Mouse (Mus musculus): ENCODE measurements around the gene Lyl1.

DNA sequence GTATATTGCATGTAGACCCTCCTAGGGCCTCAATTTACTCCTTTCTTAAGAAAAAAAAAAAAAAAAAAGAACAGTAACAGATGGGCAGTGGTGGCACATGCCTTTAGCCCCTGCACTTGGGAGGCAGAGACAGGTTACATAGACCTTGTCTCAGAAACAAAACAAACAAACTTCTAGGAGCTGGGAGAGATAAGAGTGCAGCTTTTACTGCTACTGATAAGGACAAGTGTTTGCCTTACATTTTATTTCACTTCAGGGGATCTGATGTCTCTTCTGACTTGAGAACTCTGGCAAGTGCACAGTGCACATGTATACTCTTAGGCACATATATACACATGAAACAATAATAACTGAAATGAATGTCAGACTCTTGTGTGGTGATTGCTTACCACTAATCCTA is 44.1 kb upstream of the Lyl1 start:
- no peak for TF ChIP-seq CTCF (IDR thresholded peaks at IDR 0.05; ENCODE audit: extremely low read depth, insufficient read length, insufficient replicate concordance, low read depth, low read length)
- no peak for TF ChIP-seq POLR2A (IDR thresholded peaks at IDR 0.05; ENCODE audit: low read depth, low read length)
